Mouse (Mus musculus) hindbrain, postnatal 0 days (tissue): ENCODE results near the gene Adam12. TPM values are rescaled to one million over a fixed set of nuclear protein-coding genes. Genes with fewer than 3 reads are reported as not detected.

ENCODE experiments used
- ATAC-seq: fragments of 200-750 bp; cut with Nextera tagmentation; 2 replicates; pipeline ENCODE4 v1.8.0; 2017; ENCODE audit warnings: mild to moderate bottlenecking, moderate TSS enrichment, moderate library complexity
- DNase-seq: peaks from one replicate; pipeline ENCODE4 v3.0.0-alpha.2; 2015; ENCODE audit warnings: low spot score
- H3K27ac ChIP-seq: fragments of 300-500 bp; sonication (generic); 2 replicates; pipeline ENCODE4 v1.5.1; 2014; ENCODE audit warnings: mild to moderate bottlenecking
- H3K27me3 ChIP-seq: fragments of 300-500 bp; sonication (generic); 2 replicates; pipeline ENCODE4 v1.6.1; 2014; ENCODE audit warnings: low read length, mixed read lengths; ENCODE audit not compliant: insufficient read depth
- H3K36me3 ChIP-seq: fragments of 300-500 bp; sonication (generic); 2 replicates; pipeline ENCODE4 v1.6.1; 2014; ENCODE audit warnings: low read length, mixed read lengths; ENCODE audit not compliant: insufficient read depth
- H3K4me1 ChIP-seq: fragments of 300-500 bp; sonication (generic); 2 replicates; pipeline ENCODE4 v1.6.1; 2014; ENCODE audit warnings: antibody characterized with exemption, low read length, mixed read lengths; ENCODE audit not compliant: insufficient read depth
- H3K4me2 ChIP-seq: fragments of 300-500 bp; sonication (generic); 2 replicates; pipeline ENCODE4 v1.6.1; 2014; ENCODE audit warnings: low read depth, mild to moderate bottlenecking, low read length, moderate library complexity, mixed read lengths
- H3K4me3 ChIP-seq: fragments of 300-500 bp; sonication (generic); 2 replicates; pipeline ENCODE4 v1.5.1; 2014; ENCODE audit warnings: low read length
- H3K9ac ChIP-seq: fragments of 300-500 bp; sonication (generic); replicated peaks from 2 replicates; pipeline ENCODE4 v1.6.1; 2014; ENCODE audit warnings: mild to moderate bottlenecking, low read length, moderate library complexity, mixed read lengths
- H3K9me3 ChIP-seq: fragments of 300-500 bp; sonication (generic); 2 replicates; pipeline ENCODE4 v1.6.1; 2016; ENCODE audit warnings: low read length, mixed read lengths
- CTCF ChIP-seq: IDR thresholded peaks from 2 replicates; pipeline ENCODE4 v1.5.1; 2016; ENCODE audit warnings: antibody characterized with exemption, control low read depth, low read depth
- whole genome bisulfite sequencing: fragments of 180-500 bp; shearing (Covaris S2); extraction: QIAGEN DNeasy Blood & Tissue Kit; methylation state at CpG from one replicate; pipeline ENCODE4 v1.1.7; 2014; 5-methylcytosine and 5-hydroxymethylcytosine counted together
- polyA plus RNA-seq: library from polyadenylated mRNA; unstranded; fragments of >200 nt; fragmentation: Nextera tagmentation; extraction: Ambion mirVana; gene quantifications from 2 replicates; pipeline ENCODE4 v1.2.1, GENCODE M21; 2015
- total RNA-seq: library from RNA; depleted of rRNA; stranded (reverse); fragments of >200 nt; gene quantifications from 2 replicates; pipeline ENCODE4 v1.2.3, GENCODE M21; 2014

The Adam12 gene
- total and polyA plus RNA-seq, 2 experiments from 2014 or later: 4.0 to 12.3 TPM

DNA sequence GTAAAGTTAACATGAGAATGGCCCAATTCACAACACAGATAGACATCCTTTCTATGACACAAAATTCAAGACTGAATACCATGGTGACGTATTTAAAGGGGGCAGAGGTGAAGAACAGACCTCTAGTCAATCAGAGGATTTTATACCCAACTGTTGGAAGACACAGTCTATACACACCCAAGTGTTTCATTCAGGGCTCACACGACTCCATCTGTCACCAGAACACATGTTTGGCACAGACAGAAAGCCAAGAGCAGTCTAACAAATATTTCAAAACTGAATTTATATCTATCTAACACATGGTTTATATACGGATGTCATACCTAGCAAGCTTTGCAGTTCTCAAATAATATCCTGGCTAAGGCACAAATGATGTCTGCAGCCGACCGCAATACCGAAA lies 41.8 kb downstream of the Adam12 start:
- no peaks in the 10 kb centered on the region for H3K27me3 ChIP-seq
- H3K27ac ChIP-seq: no peak overlapping the region
- WGBS: 83% methylated on average over 6 of the region's 6 CpGs
- H3K4me2 ChIP-seq: no peak overlapping the region
- H3K4me3 ChIP-seq: no peak overlapping the region
- DNase-seq (no peak), ATAC-seq (no peak)
- no peak for TF ChIP-seq CTCF
- H3K9me3 ChIP-seq: no peaks in the 10 kb centered on the region
- peaks cover 6% of the 10 kb centered on the region; the same call in 1 of the 2 replicates for H3K4me1 ChIP-seq
- no peaks in the 10 kb centered on the region for H3K36me3 ChIP-seq
- H3K9ac ChIP-seq: no peak overlapping the region

DNA sequence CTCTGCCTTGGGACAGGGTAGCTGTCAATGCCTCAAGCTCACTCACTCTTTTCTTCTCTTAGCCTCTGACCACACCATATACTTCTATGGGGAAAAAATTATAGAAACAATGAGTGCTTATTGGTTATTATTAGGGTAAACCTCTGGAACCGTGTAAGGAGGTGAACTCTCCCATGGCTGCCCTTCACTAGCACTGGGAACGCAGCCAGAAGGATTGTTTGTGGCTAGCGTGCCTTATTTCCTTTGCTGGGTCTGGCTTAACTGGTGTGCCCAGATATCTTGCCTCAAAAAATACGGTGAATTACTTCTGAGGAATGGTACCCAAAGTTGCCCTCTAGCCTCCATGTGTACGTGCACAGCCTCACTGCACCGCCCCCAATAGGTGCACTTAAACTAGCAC lies 43.4 kb downstream of the Adam12 start:
- no peak for ATAC-seq
- no peak for DNase-seq
- 54% methylated on average over 6 of the region's 6 CpGs for WGBS
- no peak for TF ChIP-seq CTCF
- H3K27ac ChIP-seq: no peak overlapping the region
- H3K9ac ChIP-seq: no peak overlapping the region
- no peaks in the 10 kb centered on the region for H3K27me3 ChIP-seq
- H3K4me2 ChIP-seq: no peak overlapping the region
- no peak overlapping the region for H3K4me3 ChIP-seq
- H3K9me3 ChIP-seq: no peaks in the 10 kb centered on the region
- H3K4me1 ChIP-seq: peaks cover 6% of the 10 kb centered on the region; the same call in 1 of the 2 replicates
- no peaks in the 10 kb centered on the region for H3K36me3 ChIP-seq

DNA sequence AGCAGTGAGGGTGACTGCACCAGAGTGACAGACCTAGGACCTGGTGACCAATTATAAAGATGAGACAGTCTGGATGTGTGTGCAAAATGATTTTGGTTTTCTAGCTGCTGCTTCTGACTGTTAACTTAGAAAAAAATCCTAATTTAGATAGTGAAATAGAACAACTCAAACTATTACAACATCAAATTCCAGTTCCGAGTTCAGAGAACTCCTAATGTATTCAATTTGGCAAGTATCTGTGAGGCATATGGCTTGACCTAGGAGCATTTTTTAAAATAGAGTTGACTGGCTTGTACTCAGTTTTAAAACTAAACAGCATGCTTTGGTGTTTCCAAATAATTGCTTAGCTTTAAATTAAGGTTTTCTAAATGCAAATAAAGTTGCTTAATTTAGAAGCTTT lies 44.0 kb downstream of the Adam12 start:
- H3K36me3 ChIP-seq: no peaks in the 10 kb centered on the region
- no peaks in the 10 kb centered on the region for H3K9me3 ChIP-seq
- H3K4me3 ChIP-seq: no peak overlapping the region
- WGBS: 64% methylated on average over 1 of the region's 1 CpGs
- no peak overlapping the region for H3K27ac ChIP-seq
- peaks cover 6% of the 10 kb centered on the region; the same call in 1 of the 2 replicates for H3K4me1 ChIP-seq
- no peak for TF ChIP-seq CTCF
- H3K4me2 ChIP-seq: no peak overlapping the region
- ATAC-seq (no peak), DNase-seq (no peak)
- H3K27me3 ChIP-seq: no peaks in the 10 kb centered on the region
- H3K9ac ChIP-seq: no peak overlapping the region

DNA sequence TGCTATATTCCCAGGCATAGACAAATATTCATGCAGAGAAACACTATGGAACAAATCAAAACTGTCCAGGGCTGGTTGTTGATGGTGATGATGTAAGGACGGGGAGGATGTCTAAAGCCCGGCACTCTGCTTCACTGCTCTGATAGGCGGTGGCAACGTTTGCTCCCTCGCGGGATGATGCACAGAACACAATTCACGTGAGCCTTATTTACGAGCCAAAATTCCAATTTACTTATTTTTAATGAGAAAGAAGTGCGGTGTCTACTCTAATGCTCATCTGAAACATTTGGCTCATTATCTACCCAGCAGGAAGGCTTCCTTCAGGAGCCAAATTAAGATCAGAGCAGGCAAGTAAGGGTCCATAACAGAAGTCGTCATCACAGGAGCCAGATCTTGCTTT lies 45.4 kb downstream of the Adam12 start:
- no peaks in the 10 kb centered on the region for H3K9me3 ChIP-seq
- no peak overlapping the region for H3K4me2 ChIP-seq
- ATAC-seq: peak; percentile 62; the same call in 1 of the 2 replicates
- no peaks in the 10 kb centered on the region for H3K27me3 ChIP-seq
- peak; percentile 73 for DNase-seq
- no peaks in the 10 kb centered on the region for H3K36me3 ChIP-seq
- 47% methylated on average over 10 of the region's 10 CpGs for WGBS
- TF ChIP-seq CTCF: no peak
- H3K9ac ChIP-seq: no peak overlapping the region
- H3K4me3 ChIP-seq: no peak overlapping the region
- peaks cover 7% of the 10 kb centered on the region; the same call in 1 of the 2 replicates for H3K4me1 ChIP-seq
- H3K27ac ChIP-seq: no peak overlapping the region

DNA sequence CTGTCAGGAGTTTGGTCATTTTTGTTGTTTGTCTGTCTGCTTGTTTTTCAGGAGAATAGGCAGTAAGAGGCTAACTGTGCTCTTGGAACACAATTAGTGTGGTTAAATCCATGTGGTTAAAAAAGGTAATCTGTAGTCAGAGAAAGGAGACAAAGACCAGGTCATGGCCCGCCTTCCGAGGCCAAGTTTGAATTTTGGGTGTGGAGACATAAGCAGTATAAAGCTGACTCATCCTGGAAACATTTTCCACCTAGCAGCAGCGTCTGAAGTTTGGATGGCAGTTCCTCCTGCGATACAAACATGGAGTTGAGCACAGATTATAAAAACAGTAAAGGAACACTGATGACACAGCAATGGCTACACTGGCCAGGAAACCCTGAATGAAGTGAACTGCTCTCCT lies 46.2 kb downstream of the Adam12 start:
- Histone ChIP-seq H3K4me2 (no peak overlapping the region), H3K9ac (no peak overlapping the region), H3K9me3 (no peaks in the 10 kb centered on the region), H3K27me3 (no peaks in the 10 kb centered on the region), H3K36me3 (no peaks in the 10 kb centered on the region), H3K4me3 (no peak overlapping the region), H3K27ac (no peak overlapping the region), H3K4me1 (peaks cover 14% of the 10 kb centered on the region; the same call in 1 of the 2 replicates)
- ATAC-seq (no peak), DNase-seq (no peak)
- no peak for TF ChIP-seq CTCF
- 95% methylated on average over 4 of the region's 4 CpGs for WGBS

DNA sequence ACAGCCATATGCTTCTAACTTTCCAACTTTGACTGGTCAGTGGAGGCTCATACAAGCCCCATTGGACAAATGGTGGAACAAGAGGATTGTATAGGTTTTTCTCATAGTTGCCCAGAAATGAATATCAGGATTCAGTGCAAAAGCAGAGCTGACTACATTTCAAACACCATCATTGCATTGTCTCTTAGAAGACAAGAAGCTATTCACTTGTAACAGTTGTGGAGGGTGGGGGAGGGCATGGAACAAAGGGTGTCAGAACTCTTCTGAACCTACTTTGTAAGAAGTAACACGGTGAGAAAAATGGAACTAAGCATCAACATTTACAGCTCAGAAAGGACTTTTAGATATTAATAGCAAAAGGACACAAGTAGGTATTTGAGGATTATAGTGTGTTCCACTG lies 50.2 kb downstream of the Adam12 start:
- H3K4me1 ChIP-seq: 0 out of 2 replicates have a peak, but pooled peaks cover 9% of the 10 kb centered on the region
- H3K4me2 ChIP-seq: no peak overlapping the region
- H3K9ac ChIP-seq: no peak overlapping the region
- no peaks in the 10 kb centered on the region for H3K27me3 ChIP-seq
- H3K9me3 ChIP-seq: no peaks in the 10 kb centered on the region
- 42% methylated on average over 1 of the region's 1 CpGs for WGBS
- DNase-seq (no peak), ATAC-seq (no peak)
- no peak for TF ChIP-seq CTCF
- H3K4me3 ChIP-seq: no peak overlapping the region
- H3K36me3 ChIP-seq: no peaks in the 10 kb centered on the region
- no peak overlapping the region for H3K27ac ChIP-seq

DNA sequence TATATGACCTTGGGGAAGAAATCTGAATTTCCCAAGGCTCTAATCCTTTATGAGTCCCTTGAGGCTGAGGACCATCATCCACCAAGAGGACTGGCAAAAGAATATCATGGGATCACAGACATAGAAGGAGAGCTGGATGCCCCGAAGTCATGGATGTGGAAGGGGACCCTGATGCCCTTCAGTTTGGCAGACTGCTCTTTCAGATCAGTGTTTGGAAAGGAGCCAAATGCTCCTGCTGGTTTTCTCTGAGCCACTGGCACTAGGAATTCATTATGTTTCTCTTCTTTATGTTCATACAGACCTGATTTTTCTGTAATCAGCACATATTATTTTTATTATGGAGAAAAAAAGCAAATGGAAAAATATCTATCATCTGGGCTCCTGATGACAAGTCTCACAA lies 50.9 kb downstream of the Adam12 start:
- H3K4me1 ChIP-seq: 0 out of 2 replicates have a peak, but pooled peaks cover 9% of the 10 kb centered on the region
- H3K27ac ChIP-seq: no peak overlapping the region
- no peak for TF ChIP-seq CTCF
- H3K4me3 ChIP-seq: no peak overlapping the region
- H3K9me3 ChIP-seq: no peaks in the 10 kb centered on the region
- WGBS: 42% methylated on average over 1 of the region's 1 CpGs
- H3K27me3 ChIP-seq: no peaks in the 10 kb centered on the region
- no peak overlapping the region for H3K4me2 ChIP-seq
- DNase-seq (peak; percentile 77), ATAC-seq (no peak)
- H3K36me3 ChIP-seq: no peaks in the 10 kb centered on the region
- no peak overlapping the region for H3K9ac ChIP-seq
